Mouse (Mus musculus) C2C12 (cell line): ENCODE measurements at regions not wholly inside any gene's neighbourhood (a gene's known extent, or its start where the extent isn't known, plus 50 kb on each side); places are given as distances from the start of the nearest gene placed in this dataset.

Source experiments
- H3K27me3 ChIP-seq: one replicate; pipeline ENCODE4 v1.6.1; 2011; ENCODE audit not compliant: control insufficient read depth, insufficient read depth, insufficient read length
- H3K36me3 ChIP-seq: one replicate; pipeline ENCODE4 v1.6.1; 2011; ENCODE audit not compliant: control insufficient read depth, insufficient read depth
- H3K4me3 ChIP-seq: one replicate; pipeline ENCODE4 v1.5.1; 2011; ENCODE audit warnings: mild to moderate bottlenecking, control low read depth; ENCODE audit not compliant: poor library complexity, insufficient read depth, severe bottlenecking
- H3K79me2 ChIP-seq: one replicate; pipeline ENCODE4 v1.6.1; 2011; ENCODE audit not compliant: control insufficient read depth, insufficient read depth
- H3K79me3 ChIP-seq: one replicate; pipeline ENCODE4 v1.6.1; 2011; ENCODE audit warnings: low read depth, control low read depth
- H3ac ChIP-seq: one replicate; pipeline ENCODE3; 2011; ENCODE audit warnings: low read depth; ENCODE audit not compliant: control insufficient read depth, insufficient read length
- CEBPB ChIP-seq: IDR thresholded peaks from one replicate; pipeline ENCODE4 v1.6.1; 2011; ENCODE audit warnings: low read depth, mild to moderate bottlenecking, control low read depth, moderate library complexity
- CTCF ChIP-seq: IDR thresholded peaks from one replicate; pipeline ENCODE4 v1.5.1; 2011; ENCODE audit not compliant: control insufficient read depth, insufficient read depth, insufficient read length
- FOSL1 ChIP-seq: IDR thresholded peaks from one replicate; pipeline ENCODE4 v1.8.0; 2011; ENCODE audit warnings: mild to moderate bottlenecking, low read length; ENCODE audit not compliant: poor library complexity, insufficient read depth, severe bottlenecking
- MAX ChIP-seq: IDR thresholded peaks from one replicate; pipeline ENCODE4 v1.6.1; 2011; ENCODE audit warnings: mild to moderate bottlenecking, control low read depth
- MYOD1 ChIP-seq: IDR thresholded peaks from one replicate; pipeline ENCODE4 v1.6.1; 2011; ENCODE audit warnings: low read depth; ENCODE audit not compliant: control insufficient read depth, insufficient read length
- MYOG ChIP-seq: IDR thresholded peaks from one replicate; pipeline ENCODE4 v1.6.1; 2011; ENCODE audit not compliant: control insufficient read depth, insufficient read length; ENCODE audit errors: extremely low read depth
- USF1 ChIP-seq: IDR thresholded peaks from one replicate; pipeline ENCODE4 v1.6.1; 2011; ENCODE audit warnings: low read depth, mild to moderate bottlenecking, control low read depth, moderate library complexity

- no peaks in the 10 kb centered on the region for H3K79me3 ChIP-seq
- H3K79me2 ChIP-seq, result no peaks in the 10 kb centered on the region
- no peak overlapping the region for H3ac ChIP-seq
- no peaks in the 10 kb centered on the region for H3K36me3 ChIP-seq
- no peak for TF ChIP-seq USF1
- no peak for TF ChIP-seq CTCF
- TF ChIP-seq MYOG, result no peak
- TF ChIP-seq MYOD1, result no peak
- no peak for TF ChIP-seq FOSL1
- TF ChIP-seq CEBPB, result no peak
- no peak for TF ChIP-seq MAX
- no peaks in the 10 kb centered on the region for H3K27me3 ChIP-seq
- H3K4me3 ChIP-seq, result no peak overlapping the region
Measured at GRCm38 (mm10) chr17:51461248-51461647, 282.1 kb upstream of the Tbc1d5 start.

GRCm38 (mm10) chr17:51459119-51459518, 280.0 kb upstream of the Tbc1d5 start:
- Histone ChIP-seq H3K79me3 (no peaks in the 10 kb centered on the region), H3K27me3 (no peaks in the 10 kb centered on the region), H3K36me3 (no peaks in the 10 kb centered on the region), H3K79me2 (no peaks in the 10 kb centered on the region), H3ac (no peak overlapping the region), H3K4me3 (no peak overlapping the region)
- TF ChIP-seq MYOG, result no peak

DNA sequence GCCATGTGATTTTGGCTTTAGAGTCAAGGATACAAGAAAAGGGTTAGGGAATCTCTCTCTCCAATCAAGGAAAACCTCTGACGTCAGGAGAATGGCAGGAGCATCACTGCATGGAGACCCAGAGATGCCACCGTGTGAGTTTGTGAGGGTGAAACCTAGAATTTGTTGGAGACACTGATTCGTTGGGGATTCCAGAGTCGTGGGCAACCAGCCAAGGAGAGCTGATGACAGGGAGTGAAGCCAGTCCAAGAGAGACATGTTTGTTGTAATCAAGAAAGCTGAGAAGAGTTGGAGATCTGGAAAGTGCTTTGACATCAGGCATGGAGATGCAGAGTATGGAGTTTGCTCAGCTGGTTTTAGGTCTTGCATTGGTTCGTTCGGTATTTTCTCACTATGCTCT, 236.6 kb upstream of the Tbc1d5 start:
- no peak for TF ChIP-seq CTCF
- TF ChIP-seq MYOD1, result no peak
- no peak for TF ChIP-seq MAX
- TF ChIP-seq CEBPB, result no peak
- no peak for TF ChIP-seq USF1
- no peak for TF ChIP-seq MYOG
- TF ChIP-seq FOSL1, result no peak
- no peaks in the 10 kb centered on the region for H3K36me3 ChIP-seq
- no peak overlapping the region for H3ac ChIP-seq

DNA sequence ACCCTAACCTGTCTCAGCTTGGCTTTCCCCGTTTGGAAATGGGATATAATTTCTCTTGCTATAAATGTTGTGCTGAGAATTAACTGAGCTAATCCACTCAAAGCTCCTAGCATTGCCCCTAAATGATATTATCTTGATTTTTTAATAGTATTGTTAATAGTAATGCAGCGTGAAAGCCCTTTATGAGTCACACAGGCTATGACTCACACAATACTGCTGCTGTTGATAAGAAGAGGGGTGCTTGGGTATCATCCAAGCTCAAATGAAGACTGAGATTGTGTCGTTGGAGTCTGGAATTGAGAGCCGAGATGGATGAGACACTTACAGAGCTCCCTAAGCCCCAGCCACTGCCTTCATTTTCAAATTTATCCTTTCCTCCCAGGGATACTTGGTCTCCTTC, 235.2 kb upstream of the Tbc1d5 start:
- TF ChIP-seq MAX (no peak), FOSL1 (peak; percentile 69)
- Histone ChIP-seq H3K4me3 (no peak overlapping the region), H3K27me3 (no peaks in the 10 kb centered on the region), H3K79me3 (no peaks in the 10 kb centered on the region), H3K36me3 (no peaks in the 10 kb centered on the region), H3ac (no peak overlapping the region), H3K79me2 (no peaks in the 10 kb centered on the region)

More for the DNA sequence above, 236.6 kb upstream of the Tbc1d5 start:
- Histone ChIP-seq H3K79me2 (no peaks in the 10 kb centered on the region), H3K79me3 (no peaks in the 10 kb centered on the region), H3K4me3 (no peak overlapping the region), H3K27me3 (no peaks in the 10 kb centered on the region)

GRCm38 (mm10) chr17:51413741-51414140, 234.6 kb upstream of the Tbc1d5 start:
- no peak for TF ChIP-seq CTCF
- no peak for TF ChIP-seq MYOD1
- no peak for TF ChIP-seq FOSL1
- peak; percentile 53 for TF ChIP-seq MAX
- TF ChIP-seq CEBPB, result no peak
- TF ChIP-seq MYOG, result no peak
- TF ChIP-seq USF1, result no peak
- H3ac ChIP-seq, result no peak overlapping the region
- no peaks in the 10 kb centered on the region for H3K79me3 ChIP-seq
- no peaks in the 10 kb centered on the region for H3K27me3 ChIP-seq
- H3K36me3 ChIP-seq, result no peaks in the 10 kb centered on the region
- H3K4me3 ChIP-seq, result no peak overlapping the region
- H3K79me2 ChIP-seq, result no peaks in the 10 kb centered on the region

DNA sequence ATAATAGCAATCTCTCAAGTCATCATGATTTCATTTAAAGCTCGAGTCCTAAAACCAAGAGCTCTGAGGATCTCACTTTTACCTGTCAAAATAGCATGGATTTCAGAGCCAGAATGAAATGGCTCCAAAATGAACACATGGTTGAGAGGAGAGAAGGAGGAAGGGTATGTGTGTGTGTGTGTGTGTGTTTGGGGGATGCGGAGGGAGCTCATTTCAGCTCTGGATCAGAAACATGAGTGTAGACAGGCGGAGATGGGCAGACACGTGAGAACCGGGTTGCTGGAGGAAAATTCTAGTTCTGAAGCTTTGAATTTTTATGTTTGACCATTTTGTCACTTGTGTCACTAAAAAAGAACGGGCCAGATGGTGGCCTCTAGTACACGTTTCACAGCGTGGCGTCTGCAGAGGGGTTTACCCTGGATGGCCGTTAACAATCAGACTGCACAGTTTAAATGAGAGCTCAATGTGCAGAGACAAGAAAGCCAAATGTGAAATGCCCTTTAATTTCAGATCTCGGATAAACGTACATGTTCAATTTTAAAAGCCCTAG, 232.5 kb upstream of the Tbc1d5 start:
- H3K79me3 ChIP-seq, result no peaks in the 10 kb centered on the region
- H3K36me3 ChIP-seq, result no peaks in the 10 kb centered on the region
- no peak overlapping the region for H3ac ChIP-seq
- TF ChIP-seq MYOD1, result no peak
- TF ChIP-seq CTCF, result no peak
- no peak for TF ChIP-seq MYOG
- no peak for TF ChIP-seq CEBPB
- TF ChIP-seq MAX, result no peak
- no peak for TF ChIP-seq FOSL1
- no peak for TF ChIP-seq USF1
- H3K27me3 ChIP-seq, result no peaks in the 10 kb centered on the region
- no peaks in the 10 kb centered on the region for H3K79me2 ChIP-seq
- H3K4me3 ChIP-seq, result no peak overlapping the region
